Mouse (Mus musculus) layer of hippocampus, adult 18-20 months (tissue): ENCODE data around the gene Rnf2. TPM values are rescaled to one million over a fixed set of nuclear protein-coding genes. Genes with fewer than 3 reads are reported as not detected.
A peak's percentile ranks its signal among the peaks of the same experiment; 100 is the strongest.
"Not testable (repeated sequence)": the region's sequence is repeated elsewhere in the genome, so short reads cannot be mapped to it uniquely, and the experiment has no call there.

Experiments
- DNase-seq, 2 experiments: peaks; one replicate each; pipeline ENCODE4 v3.0.0; 2022; ENCODE audit warnings: low spot score in 2 of 2
- total RNA-seq, 2 experiments: library from RNA; stranded (reverse); gene quantifications; 2 replicates each; pipeline ENCODE4 v1.2.3; 2021

Rnf2 gene
- total RNA-seq, 2 experiments from 2014 or later, result 42.6 to 47.0 TPM

DNA sequence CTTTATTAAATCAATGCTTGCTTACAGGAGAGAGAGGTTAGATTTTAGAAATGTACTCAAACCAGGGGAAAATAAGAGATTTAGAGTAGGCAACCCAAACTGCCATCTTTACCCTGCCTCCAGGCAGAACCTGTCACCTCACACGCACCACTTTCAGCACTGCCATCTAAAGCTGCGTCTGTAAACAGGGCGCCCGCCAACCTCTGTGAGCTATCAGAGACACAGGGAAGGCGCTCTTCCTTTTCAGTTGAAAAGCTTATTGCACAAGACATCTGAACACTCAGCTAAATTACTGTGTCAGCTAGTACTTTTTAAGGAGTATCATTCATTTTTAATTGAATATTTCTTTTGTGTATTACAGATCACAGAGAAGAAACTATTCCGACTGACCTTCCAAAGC lies 10.9 kb downstream of the Rnf2 start:
- DNase-seq, result no peak

DNA sequence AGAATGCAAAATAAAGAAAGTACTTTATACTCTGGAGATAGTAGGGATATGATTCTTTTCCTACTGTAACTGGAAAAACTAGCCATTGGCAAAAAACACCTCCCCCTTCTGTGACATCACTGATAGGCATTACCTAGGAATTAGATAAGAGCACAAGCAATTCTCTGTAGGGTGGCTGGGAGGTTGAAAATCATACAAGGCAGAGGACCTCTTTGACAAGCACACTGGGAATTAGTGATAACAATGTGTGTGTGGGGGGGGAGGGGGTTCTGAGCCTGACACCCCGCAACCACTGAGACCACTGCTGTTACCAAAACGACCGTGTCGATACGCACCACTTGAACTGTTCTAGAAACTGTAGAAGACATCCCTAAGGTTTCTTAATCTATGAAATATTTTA lies 16.0 kb downstream of the Rnf2 start:
- DNase-seq, result no peak

DNA sequence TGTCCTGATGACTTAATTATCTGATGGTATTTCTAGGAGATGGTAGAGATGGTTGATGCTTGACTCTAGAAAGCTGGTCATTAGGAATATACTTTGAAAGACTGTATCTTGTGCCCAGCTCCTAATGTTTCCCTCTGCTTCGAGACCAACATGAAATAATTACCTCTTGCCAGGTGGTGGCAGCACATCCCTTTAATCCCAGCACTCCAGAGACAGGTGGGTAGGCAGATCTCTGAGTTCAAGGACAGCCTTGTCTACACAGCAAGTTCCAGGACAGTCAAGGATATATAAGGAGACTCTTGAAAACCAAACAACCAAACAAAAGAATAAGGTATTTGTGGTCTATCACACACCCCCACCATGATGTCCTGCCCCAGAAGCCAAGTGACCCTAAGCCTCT lies 17.2 kb downstream of the Rnf2 start:
- DNase-seq, result no peak

DNA sequence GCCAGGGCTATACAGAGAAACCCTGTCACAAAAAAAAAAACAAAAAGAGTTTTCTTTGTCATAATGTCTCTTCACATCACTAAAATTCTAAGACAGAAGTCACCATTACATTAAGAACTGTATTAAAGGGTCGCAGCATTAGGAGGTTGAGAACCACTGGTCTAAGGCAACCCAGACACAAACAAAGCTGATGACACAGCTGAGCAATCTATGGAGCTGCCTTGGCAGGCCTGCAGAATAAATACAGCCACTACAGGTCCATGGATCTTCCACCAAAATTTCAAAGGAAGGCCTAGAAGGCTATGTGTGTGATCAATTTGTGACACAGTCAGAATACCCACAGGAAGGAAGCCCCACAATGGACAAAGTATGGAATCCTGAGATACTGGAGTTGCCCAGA lies 18.3 kb downstream of the Rnf2 start:
- no peak for DNase-seq

DNA sequence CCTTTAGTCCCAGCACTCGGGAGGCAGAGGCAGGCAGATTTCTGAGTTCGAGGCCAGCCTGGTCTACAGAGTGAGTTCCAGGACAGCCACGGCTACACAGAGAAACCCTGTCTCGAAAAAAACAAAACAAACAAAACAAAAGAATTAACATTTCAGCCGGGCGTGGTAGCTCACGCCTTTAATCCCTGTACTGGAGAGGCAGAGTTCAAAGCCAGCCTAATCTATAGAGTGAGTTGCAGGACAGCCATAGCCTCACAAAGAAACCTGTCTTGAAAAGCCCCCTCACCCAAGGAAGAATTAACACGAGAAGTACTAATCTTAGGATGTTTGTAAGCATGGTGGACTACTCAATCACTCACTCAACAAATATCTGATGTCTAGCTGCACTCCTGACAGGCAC lies 28.4 kb downstream of the Rnf2 start:
- not testable (repeated sequence) for DNase-seq

DNA sequence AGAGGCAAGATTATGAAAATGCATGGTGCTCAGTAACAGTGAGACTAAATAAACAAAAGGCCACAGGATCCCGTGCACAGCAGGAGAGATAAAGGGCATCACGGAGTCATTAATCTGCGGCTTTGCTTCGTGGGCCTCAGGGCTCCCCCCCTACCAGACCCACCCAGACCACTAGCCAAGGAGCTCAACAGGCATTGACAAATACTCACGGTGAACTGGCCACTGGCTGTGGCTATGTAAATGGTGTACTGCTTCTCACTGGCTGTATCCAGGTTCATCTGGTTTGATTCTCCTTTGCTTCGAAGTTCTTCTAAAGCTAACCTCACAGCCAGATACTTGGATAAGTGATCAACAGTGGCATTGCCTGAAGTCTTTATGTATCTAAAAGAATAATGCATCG lies 29.3 kb downstream of the Rnf2 start:
- no peak for DNase-seq

DNA sequence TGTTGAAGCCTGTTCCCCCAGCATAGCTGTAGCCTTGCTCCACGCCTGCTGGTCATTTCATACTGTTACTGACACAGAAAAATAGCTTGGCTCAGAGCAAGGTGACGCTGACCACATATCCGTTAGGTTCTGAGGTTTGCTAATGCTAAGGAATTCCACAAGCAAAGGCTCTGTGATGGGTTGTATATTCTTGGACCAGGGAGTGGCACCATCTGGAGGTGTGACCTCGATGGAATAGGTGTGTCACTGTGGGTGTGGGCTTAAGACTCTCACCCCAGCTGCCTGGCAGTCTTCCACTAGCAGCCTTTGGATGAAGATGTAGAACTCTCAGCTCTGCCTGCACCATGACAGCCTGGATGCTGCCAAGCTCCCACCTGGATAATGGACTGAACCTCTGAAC lies 34.2 kb downstream of the Rnf2 start:
- no peak for DNase-seq

DNA sequence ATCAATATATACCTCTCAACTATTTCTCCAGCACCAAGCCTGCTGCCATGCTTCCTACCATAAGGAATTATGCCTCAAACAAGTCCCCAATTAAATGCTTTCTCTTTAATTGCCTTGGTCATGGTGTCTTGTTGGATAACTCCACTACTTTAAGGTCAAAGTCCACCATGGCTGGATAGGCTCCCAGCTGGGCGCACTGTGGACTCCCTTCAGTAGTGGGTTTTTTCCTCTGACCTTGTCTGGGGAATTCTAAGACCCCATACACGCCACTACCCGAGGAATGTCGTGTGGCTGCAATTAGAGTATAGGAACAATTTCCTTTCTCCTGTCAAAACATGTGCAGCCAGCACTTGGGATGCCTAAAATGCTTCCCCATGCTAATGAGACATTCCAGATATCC lies 35.8 kb downstream of the Rnf2 start:
- no peak for DNase-seq

DNA sequence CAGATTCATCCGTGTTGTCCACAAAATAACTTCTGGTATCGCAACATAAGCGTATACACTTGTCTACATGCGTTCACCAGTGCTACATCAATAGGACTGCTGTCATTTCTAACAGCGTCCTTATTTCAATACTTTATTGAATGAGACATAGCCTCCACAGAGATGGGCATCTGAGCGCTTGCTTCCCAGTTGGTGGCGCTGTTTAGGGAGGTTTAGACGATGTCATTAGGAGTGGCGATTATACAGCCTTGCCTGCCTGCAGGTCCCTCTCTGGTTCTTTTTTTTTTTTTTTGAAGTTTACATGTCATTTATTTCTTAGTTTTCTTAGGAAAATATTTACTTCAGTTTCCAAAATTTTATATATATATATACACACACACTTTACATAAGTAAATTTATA lies 39.5 kb downstream of the Rnf2 start:
- no peak for DNase-seq

DNA sequence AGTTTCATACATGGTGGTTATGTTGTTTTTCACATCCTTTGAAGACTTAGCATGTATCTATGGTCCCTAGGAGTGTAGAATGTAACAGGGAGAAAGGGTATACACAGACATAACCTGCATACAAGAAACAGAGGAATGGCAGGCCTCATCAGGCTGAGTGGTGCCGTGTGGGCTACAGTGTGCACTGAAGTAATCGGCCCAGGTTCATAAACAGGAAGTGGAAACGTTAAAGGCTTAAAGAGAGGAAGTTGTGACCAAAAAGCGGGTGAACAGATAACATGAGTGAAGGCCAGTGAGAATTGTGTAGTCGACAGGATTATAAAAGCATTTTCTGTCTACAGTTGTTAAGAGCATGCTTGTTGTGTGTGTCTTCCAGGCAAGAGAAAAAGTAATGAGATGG lies 43.7 kb downstream of the Rnf2 start:
- no peak for DNase-seq

DNA sequence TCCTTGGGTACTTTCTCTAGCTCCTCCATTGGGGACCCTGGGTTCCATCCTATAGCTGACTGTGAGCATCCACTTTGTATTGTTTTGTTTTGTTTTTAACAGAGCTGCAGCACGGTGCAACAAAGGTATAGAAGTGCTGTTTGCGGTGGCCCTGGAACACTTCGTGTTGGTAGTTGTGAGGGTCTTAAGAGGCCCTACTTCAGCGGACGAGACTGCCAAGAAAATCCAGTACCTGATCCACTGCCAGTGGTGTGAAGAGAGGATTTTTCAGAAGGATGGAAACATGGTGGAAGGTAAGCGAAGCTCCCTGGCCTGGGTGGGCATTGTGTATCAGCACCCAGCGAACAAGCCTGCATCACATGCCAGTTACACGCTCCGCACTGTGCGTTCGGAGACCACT lies 48.8 kb downstream of the Rnf2 start:
- DNase-seq, result no peak

DNA sequence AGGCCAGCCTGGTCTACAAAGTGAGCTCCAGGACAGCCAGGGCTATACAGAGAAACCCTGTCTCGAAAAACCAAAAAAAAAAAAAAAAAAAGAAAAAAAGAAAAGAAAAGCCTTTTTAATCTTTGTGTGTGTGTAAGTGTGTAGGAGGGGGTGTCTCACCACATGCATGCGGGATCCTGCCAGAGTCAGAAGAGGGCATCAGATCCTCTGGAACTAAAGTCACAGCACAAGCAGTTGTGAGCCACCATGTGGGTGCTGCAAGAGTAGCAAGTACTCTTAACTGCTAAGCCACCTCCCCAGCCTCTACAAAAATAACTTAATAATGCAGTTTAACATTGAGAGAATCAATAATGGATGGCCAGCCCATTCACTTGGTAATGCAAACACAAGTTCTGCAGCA lies 49.9 kb downstream of the Rnf2 start:
- no peak for DNase-seq

DNA sequence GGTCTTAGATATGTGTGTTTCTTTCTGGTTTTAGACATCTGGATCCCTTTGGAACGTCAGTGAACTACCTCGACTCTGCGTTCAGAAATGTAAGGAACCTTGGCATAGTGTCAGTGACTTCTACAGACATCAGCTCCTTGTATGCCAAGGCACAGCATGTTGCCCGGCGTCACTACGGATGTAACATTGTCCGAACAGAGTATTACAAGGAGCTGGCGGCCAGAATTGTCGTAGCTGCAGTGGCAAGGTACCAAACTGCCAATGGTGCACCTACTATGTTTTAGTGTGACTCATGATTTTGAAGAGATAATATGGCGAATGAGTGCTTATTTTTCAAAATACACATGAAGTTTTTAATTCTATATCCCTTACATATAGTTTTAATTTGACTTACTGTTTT lies 50.9 kb downstream of the Rnf2 start:
- no peak for DNase-seq

DNA sequence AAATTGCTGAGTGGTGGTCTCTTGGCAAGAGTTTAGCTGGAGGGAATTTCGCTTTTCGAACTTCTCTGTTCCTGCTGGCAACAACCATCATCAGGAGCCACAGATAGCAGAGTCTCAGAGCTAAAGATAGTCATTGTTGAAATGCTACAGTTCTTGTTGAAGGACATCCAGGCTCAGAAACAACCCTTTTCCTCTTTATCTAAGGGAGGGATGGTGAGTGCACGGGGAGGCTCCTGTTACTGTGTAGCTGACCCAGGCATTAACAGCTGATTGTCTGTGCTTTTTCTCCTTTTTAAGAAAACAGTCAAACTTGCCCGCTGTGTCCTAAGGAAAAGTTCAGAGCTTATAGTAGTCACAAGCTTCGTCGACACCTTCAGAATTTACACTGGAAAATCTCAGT lies 65.3 kb downstream of the Rnf2 start:
- DNase-seq, result no peak

DNA sequence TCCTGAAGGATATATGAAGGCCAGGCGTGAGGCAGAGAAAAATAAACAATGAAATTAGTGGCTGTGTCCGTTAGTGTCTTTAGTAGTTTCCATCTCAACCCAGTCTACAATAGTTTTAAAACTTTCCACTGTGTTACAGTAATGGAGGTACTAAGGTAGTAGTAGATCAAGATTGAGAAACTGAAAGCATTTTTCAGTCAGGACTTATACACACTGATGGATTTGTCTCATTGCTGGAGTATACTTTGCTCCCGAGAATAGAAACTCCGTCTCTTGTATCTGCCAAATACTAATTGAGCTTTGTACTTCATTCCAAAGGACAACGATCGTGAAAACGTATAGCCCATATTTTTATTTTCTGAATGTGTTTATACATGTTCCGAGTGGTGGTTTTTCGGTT lies 71.4 kb downstream of the Rnf2 start:
- no peak for DNase-seq

DNA sequence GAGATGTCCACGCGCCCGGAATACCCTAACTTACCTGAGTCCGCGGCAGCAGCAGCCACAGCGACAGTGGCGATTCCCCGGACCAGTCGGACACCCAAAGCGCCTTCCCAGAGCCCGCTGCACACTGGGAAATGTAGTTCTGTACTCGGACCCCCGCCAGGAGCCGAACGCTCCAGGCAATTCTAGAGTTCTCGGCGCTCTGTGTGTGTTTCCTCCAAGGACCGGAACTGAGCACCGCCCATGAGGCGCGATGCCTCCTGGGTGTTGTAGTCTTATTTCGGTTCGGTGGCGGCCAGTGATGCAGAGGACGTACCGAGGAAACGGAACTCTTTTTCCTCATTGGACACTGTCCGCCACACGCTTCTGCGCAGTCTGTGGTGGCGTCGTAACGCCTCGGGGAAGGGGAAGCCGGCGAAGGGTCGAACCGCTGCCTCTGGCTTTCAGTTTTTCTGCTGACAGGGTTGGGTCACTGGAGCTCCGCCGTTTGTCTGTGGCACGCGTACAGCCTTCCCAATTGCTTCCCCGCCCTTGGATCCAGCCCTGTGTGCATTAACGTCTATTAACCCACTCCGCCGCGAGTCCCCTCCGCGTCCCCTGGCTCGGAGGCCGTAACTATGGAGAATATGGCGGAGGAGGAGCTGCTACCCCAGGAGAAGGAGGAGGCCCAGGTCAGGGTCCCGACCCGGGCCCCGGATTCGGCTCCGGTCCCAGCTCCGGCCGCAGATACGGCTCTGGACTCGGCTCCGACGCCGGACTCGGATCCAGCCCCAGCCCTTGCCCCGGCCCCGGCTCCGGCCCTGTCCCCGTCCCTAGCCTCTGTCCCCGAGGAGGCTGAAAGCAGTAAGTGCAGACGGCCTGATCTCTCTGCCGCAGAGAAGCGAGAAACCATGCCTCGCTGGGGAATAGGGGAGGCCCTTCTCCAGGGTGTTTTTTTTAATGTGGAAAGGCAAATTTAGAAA lies 72.2 kb downstream of the Rnf2 start, which contains the start of the genes Swt1 and Trmt1l:
Gene Swt1, minus strand, starts transcription at position 193 of the 959 bp plus-strand sequence.
Gene Trmt1l, plus strand, starts transcription at position 280 of the 959 bp plus-strand sequence.
- DNase-seq, result peak; percentile 99

DNA sequence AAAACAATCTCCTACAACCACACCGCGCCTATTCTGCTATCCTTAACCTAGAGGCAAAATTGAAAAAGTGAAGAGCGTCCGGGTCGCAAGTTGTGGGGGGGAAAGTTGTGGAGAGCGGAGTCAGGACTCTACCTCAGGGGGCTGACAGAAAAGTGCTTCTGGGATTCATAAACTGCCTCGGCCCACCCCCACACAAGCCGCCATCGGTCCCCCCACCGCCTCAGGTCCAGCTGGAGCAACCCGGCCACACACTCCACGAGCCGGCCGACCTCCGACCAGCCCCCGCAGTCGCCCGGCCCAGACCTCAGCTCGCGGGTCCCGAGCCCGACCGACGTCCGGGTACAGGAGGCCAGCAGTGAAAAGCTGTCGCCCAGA lies 72.9 kb downstream of the Rnf2 start:
- no peak for DNase-seq

DNA sequence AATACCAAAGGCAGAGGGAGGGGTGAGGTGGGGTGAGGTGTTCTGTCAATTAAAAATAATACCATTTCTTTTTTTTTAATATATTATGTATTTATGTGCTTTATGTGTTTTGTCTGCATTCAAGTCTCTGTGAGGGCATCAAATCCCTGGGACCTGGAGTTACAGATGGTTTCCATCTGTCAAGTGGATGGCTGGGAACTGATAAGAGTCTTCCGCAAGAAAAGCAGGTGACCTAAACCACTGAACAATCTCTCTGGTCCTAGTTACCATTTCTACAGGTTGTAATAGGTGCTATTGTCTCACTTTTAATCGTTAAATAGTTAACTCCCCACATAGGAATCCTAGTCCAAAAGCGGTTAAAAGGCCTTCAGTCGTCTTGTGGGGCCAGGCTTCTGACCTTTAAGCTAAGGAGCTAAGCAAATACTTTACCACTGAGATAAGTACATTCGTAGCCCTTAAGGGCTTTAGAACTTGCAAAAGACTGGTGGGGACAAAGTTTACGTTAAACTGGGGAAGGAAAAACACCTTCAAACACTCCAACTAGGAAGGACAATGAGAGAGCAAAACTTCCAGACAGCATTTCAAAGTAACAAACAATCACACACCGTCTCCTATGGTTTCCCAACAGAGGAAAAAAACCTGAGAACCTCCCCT lies 73.7 kb downstream of the Rnf2 start:
- no peak for DNase-seq

DNA sequence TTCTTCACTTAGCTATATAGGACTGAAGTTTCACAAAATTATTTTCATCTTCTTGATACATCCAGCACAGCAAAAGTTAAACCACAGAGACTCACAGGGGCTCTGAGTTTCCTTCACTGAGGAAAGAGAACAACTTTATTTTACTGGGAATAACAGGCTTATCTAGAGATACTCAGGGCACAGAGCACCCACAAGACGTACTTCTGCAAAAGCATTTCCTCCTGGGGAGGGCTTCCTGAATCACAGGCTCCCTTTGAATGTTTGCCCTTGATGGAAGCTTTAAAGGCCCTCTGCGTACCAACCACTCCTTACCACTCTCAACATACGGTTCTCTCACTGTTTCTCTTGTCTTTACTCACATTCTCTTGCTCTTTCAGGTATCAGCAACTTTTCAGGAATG lies 78.6 kb downstream of the Rnf2 start:
- no peak for DNase-seq

DNA sequence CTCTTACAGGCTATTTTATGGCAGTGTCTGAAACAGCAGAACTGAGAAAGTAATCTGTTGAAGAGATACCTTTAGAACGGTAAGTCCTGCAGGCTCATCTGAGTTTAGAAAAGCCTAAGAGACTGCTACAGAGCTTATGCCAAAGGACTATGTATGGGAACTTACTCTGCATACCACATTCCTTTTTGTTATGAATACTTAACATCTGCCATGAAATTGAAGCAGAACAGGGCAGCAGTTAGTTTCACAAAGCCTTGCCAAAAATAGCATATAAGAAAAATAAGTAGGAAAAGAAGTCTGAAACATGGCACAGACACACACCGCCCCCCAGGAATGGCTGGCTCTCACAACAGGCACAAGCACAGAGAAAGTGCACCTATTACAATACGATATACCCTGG lies 90.9 kb downstream of the Rnf2 start:
- no peak for DNase-seq
